Mouse (Mus musculus) inflammation-experienced regulatory T-cells, adult 6 months (primary cell): Measurements from ENCODE around the gene Cd276. TPM values are rescaled to one million over a fixed set of nuclear protein-coding genes. Genes with fewer than 3 reads are reported as not detected.

Experiments
- ATAC-seq: one replicate; pipeline ENCODE4 v1.8.0; 2017
- polyA plus RNA-seq, 3 experiments: library from polyadenylated mRNA; unstranded; fragments of 100-300 nt; shearing (Covaris generic); gene quantifications; one replicate each; pipeline ENCODE4 v1.2.1; 2017

Cd276 gene
- polyA plus RNA-seq, 3 experiments from 2014 or later, result not detected

GRCm38 (mm10) chr9:58510452-58510851 lies 44.8 kb downstream of the Cd276 start:
- ATAC-seq, result no peak

GRCm38 (mm10) chr9:58507216-58508005 lies 47.8 kb downstream of the Cd276 start:
- no peak for ATAC-seq

GRCm38 (mm10) chr9:58500946-58501345 lies 54.3 kb downstream of the Cd276 start:
- ATAC-seq, result no peak

GRCm38 (mm10) chr9:58497942-58498341 lies 57.3 kb downstream of the Cd276 start:
- ATAC-seq, result no peak

- no peak for ATAC-seq
These were observed 58.6 kb downstream of the Cd276 start for GRCm38 (mm10) chr9:58496470-58497182.

GRCm38 (mm10) chr9:58495035-58495434 lies 60.2 kb downstream of the Cd276 start:
- no peak for ATAC-seq

- ATAC-seq, result no peak
These were observed 64.8 kb downstream of the Cd276 start for GRCm38 (mm10) chr9:58490391-58490790.

- ATAC-seq, result no peak
These were observed 65.4 kb downstream of the Cd276 start for GRCm38 (mm10) chr9:58489865-58490165.

- ATAC-seq, result no peak
These were observed 65.9 kb downstream of the Cd276 start for GRCm38 (mm10) chr9:58489133-58489864.

GRCm38 (mm10) chr9:58487851-58488801 lies 67.1 kb downstream of the Cd276 start, which contains the start of gene Insyn1:
Insyn1 (plus strand) TSS chr9:58488603.
- no peak for ATAC-seq

- ATAC-seq, result no peak
These were observed 68.2 kb downstream of the Cd276 start for GRCm38 (mm10) chr9:58487076-58487475.

Other genes starting within 250 kb of the Cd276 start
- not detected for gene Loxl1, start 242.3 kb downstream of the Cd276 start, polyA plus RNA-seq
- gene Tbc1d21, start 185.0 kb downstream of the Cd276 start, polyA plus RNA-seq, result not detected
- not detected for gene Insyn1, start 66.8 kb downstream of the Cd276 start, polyA plus RNA-seq
- 100 to 1,000 TPM in 2 of 3 experiments, 10 to 100 TPM in 1; 85.5 to 164 (median 109) TPM for gene Nptn, start 26.8 kb upstream of the Cd276 start, polyA plus RNA-seq
- 1 to 10 TPM in 1 of 3 experiments, not detected in 2; 2.7 TPM for gene Rec114, start 188.5 kb upstream of the Cd276 start, polyA plus RNA-seq